Mouse (Mus musculus) retina, postnatal 1 day (tissue): ENCODE results near the gene Igf2bp3.

ENCODE experiments used
- DNase-seq: peaks from one replicate; pipeline ENCODE4 v3.0.0-alpha.2; 2012

Igf2bp3 gene

GRCm38 (mm10) chr6:49131855-49132254, 82.9 kb downstream of the Igf2bp3 start:
- no peak for DNase-seq

GRCm38 (mm10) chr6:49130328-49130727, 84.4 kb downstream of the Igf2bp3 start:
- DNase-seq, result no peak

- DNase-seq, result no peak
Observed at GRCm38 (mm10) chr6:49120370-49120769, 94.4 kb downstream of the Igf2bp3 start.

GRCm38 (mm10) chr6:49119462-49120135, 95.2 kb downstream of the Igf2bp3 start:
- no peak for DNase-seq

- DNase-seq, result no peak
Observed at GRCm38 (mm10) chr6:49118446-49118845, 96.3 kb downstream of the Igf2bp3 start.

GRCm38 (mm10) chr6:49116241-49116640, 98.5 kb downstream of the Igf2bp3 start:
- no peak for DNase-seq

- no peak for DNase-seq
Observed at GRCm38 (mm10) chr6:49115550-49115949, 99.2 kb downstream of the Igf2bp3 start.

- DNase-seq, result no peak
Observed at GRCm38 (mm10) chr6:49114457-49114856, 100.3 kb downstream of the Igf2bp3 start.

- DNase-seq, result no peak
Observed at GRCm38 (mm10) chr6:49113895-49114294, 100.9 kb downstream of the Igf2bp3 start.

GRCm38 (mm10) chr6:49109196-49109595, 105.6 kb downstream of the Igf2bp3 start:
- no peak for DNase-seq

GRCm38 (mm10) chr6:49106746-49107500, 107.8 kb downstream of the Igf2bp3 start:
- no peak for DNase-seq

- DNase-seq, result no peak
Observed at GRCm38 (mm10) chr6:49099086-49099485, 115.7 kb downstream of the Igf2bp3 start.

GRCm38 (mm10) chr6:49097596-49098110, 117.1 kb downstream of the Igf2bp3 start:
- DNase-seq, result no peak

GRCm38 (mm10) chr6:49096933-49097461, 117.8 kb downstream of the Igf2bp3 start:
- DNase-seq, result peak; percentile 10

GRCm38 (mm10) chr6:49096421-49096820, 118.3 kb downstream of the Igf2bp3 start:
- no peak for DNase-seq

- no peak for DNase-seq
Observed at GRCm38 (mm10) chr6:49094968-49095367, 119.8 kb downstream of the Igf2bp3 start.

GRCm38 (mm10) chr6:49083008-49083407, 131.7 kb downstream of the Igf2bp3 start:
- no peak for DNase-seq

- no peak for DNase-seq
Observed at GRCm38 (mm10) chr6:49079313-49079712, 135.4 kb downstream of the Igf2bp3 start.

GRCm38 (mm10) chr6:49077894-49078293, 136.9 kb downstream of the Igf2bp3 start:
- no peak for DNase-seq

GRCm38 (mm10) chr6:49074117-49074490, 140.7 kb downstream of the Igf2bp3 start:
- DNase-seq, result no peak

GRCm38 (mm10) chr6:49073304-49074116, 141.2 kb downstream of the Igf2bp3 start, which contains the start of gene Malsu1:
Gene Malsu1 (plus strand): TSS chr6:49073795.
- peak; percentile 96 for DNase-seq

GRCm38 (mm10) chr6:49068361-49068760, 146.4 kb downstream of the Igf2bp3 start:
- no peak for DNase-seq
